Mouse (Mus musculus): Measurements from ENCODE around the gene Zscan4-ps3.
"Not testable (repeated sequence)": the region's sequence is repeated elsewhere in the genome, so short reads cannot be mapped to it uniquely, and the experiment has no call there.

Zscan4-ps3 gene

DNA sequence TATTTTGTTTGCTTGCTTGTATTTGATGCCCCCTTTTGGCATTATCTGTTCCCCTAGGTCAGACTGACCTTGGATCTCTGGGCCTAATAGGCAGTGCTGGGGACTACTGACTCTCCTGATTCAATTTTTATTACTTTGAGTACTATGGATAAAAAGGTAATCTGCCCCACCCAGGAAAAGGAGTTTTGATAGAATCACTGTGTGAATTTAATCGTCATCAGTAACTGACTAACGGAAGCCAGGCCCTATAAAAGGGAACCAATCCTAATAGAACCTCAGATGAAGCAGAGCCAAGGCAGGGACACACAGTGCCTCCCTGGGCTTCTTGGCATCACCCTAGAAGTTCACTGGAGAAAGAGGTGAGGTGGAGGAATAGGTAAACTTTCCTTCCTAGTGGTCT lies at the start of gene Zscan4-ps3:
Zscan4-ps3 (plus strand) TSS at position 301 of the 400 bp plus-strand sequence.
- not testable (repeated sequence) for DNase-seq (ENCODE audit: low spot score in 2 of 2)

DNA sequence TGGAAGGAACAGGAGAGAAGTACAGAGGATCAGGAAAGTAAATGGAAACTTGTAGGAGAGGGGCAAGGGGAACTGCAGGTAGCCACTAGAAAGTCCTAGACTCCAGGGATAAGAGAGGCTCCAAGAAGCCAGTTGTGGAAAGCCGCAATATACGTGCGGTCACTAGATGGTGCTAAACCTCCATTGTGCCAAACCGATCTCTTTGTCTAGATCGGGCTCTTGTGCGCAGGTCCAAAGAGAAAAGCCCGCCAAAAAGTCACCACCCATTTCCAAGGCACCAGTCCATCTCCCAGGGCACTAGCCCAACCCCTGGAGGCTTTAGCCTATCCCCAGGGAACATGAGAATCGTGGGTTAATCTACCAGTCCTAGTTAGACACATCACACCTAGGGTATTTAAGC lies 8.0 kb downstream of the Zscan4-ps3 start:
- not testable (repeated sequence) for DNase-seq (ENCODE audit: low spot score in 2 of 2)
